Mouse (Mus musculus) intestine, embryonic 15.5 days (tissue): ENCODE results near the gene Rnf212b. TPM values are rescaled to one million over a fixed set of nuclear protein-coding genes. Genes with fewer than 3 reads are reported as not detected.
A peak's percentile ranks its signal among the peaks of the same experiment; 100 is the strongest.

Experiments
- ATAC-seq: fragments of 200-750 bp; cut with Nextera tagmentation; 2 replicates; pipeline ENCODE4 v1.8.0; 2017; ENCODE audit warnings: moderate TSS enrichment, moderate library complexity
- H3K27ac ChIP-seq: fragments of 300-500 bp; sonication (generic); 2 replicates; pipeline ENCODE4 v1.5.1; 2015; ENCODE audit warnings: mild to moderate bottlenecking, inconsistent platforms
- H3K27me3 ChIP-seq: fragments of 300-500 bp; sonication (generic); replicated peaks from 2 replicates; pipeline ENCODE4 v1.6.1; 2015; ENCODE audit warnings: inconsistent platforms
- H3K36me3 ChIP-seq: fragments of 300-500 bp; sonication (generic); 2 replicates; pipeline ENCODE4 v1.6.1; 2015; ENCODE audit warnings: inconsistent platforms
- H3K4me1 ChIP-seq: fragments of 300-500 bp; sonication (generic); replicated peaks from 2 replicates; pipeline ENCODE4 v1.6.1; 2015; ENCODE audit warnings: inconsistent platforms
- H3K4me2 ChIP-seq: fragments of 300-500 bp; sonication (generic); replicated peaks from 2 replicates; pipeline ENCODE4 v1.6.1; 2015; ENCODE audit warnings: mild to moderate bottlenecking, inconsistent platforms
- H3K4me3 ChIP-seq: fragments of 300-500 bp; sonication (generic); replicated peaks from 2 replicates; pipeline ENCODE4 v1.5.1; 2015; ENCODE audit warnings: inconsistent platforms
- H3K9ac ChIP-seq: fragments of 300-500 bp; sonication (generic); 2 replicates; pipeline ENCODE4 v1.6.1; 2015; ENCODE audit warnings: inconsistent platforms
- H3K9me3 ChIP-seq: fragments of 300-500 bp; sonication (generic); 2 replicates; pipeline ENCODE4 v1.6.1; 2016; ENCODE audit warnings: inconsistent platforms
- WGBS: fragments of 180-500 bp; shearing (Covaris S2); methylation state at CpG from one replicate; pipeline ENCODE4 v1.1.7; 2015; 5-methylcytosine and 5-hydroxymethylcytosine counted together
- polyA plus RNA-seq: library from polyadenylated mRNA; unstranded; fragments of >200 nt; fragmentation: Nextera tagmentation; extraction: Ambion mirVana; gene quantifications from 2 replicates; pipeline ENCODE4 v1.2.1, GENCODE M21; 2015

Gene Rnf212b
- polyA plus RNA-seq, 1 experiment from 2014 or later: not detected

DNA sequence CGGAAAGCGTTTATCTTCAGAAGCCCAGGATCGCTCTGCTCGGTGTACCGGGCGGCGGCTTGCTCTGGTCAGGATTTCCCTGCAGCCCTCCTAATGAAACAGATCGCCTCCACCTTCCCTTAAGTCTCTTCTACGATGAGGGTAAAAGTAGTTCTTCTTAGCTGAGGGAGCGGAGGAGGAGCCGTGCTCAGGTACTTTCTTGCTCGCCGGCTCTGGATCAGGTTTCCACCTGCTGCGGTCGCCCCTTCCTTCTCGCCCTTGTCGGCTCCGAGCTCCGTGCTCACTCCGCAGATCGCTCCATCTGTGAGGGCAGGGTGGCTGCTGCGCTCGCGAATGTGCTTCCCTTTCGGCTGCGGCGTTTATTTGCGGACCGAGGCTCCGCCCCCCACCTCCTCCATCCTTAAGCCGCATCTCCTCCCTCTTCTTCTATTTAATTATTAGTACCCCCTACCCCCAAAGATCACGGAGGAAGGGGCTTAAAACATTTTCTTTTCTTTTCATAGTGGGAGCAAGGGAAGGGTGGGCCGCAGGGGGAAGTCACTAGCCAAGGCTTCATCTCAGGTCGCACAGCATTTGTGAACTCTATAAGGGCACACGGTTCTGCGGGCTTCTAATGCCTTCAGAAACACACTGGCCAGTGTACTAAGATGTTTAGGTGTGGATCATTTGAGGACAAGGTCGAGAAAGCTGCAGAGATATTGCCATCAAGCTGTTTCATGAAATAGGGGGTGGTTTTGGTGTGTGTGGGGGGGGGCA, 32.2 kb upstream of the Rnf212b start, which contains the start of gene Slc7a8:
TSS of gene Slc7a8 (minus strand) at position 337 of the 756 bp plus-strand sequence.
- 2% methylated on average over 37 of the region's 37 CpGs for WGBS
- peak; percentile 47 for ATAC-seq
- no peaks in the 10 kb centered on the region for H3K36me3 ChIP-seq
- no peaks in the 10 kb centered on the region for H3K27me3 ChIP-seq
- H3K4me1 ChIP-seq: 0 out of 2 replicates have a peak, but pooled peaks cover 13% of the 10 kb centered on the region
- peak within 1 kb of the TSS; percentile 46 for H3K9ac ChIP-seq
- H3K9me3 ChIP-seq: no peaks in the 10 kb centered on the region
- H3K27ac ChIP-seq: peak within 1 kb of the TSS; percentile 59
- peak within 1 kb of the TSS; percentile 47 for H3K4me3 ChIP-seq
- peak within 1 kb of the TSS; percentile 89 for H3K4me2 ChIP-seq

GRCm38 (mm10) chr14:54782971-54783370, 31.0 kb upstream of the Rnf212b start:
- Histone ChIP-seq H3K4me2 (no peak overlapping the region), H3K36me3 (no peaks in the 10 kb centered on the region), H3K27ac (0 out of 2 replicates have a peak overlapping the region, but pooled peaks have one; percentile 18), H3K4me3 (no peak overlapping the region), H3K4me1 (0 out of 2 replicates have a peak, but pooled peaks cover 13% of the 10 kb centered on the region), H3K9me3 (no peaks in the 10 kb centered on the region), H3K27me3 (no peaks in the 10 kb centered on the region), H3K9ac (no peak overlapping the region)
- no peak for ATAC-seq
- WGBS: 71% methylated on average over 6 of the region's 6 CpGs

DNA sequence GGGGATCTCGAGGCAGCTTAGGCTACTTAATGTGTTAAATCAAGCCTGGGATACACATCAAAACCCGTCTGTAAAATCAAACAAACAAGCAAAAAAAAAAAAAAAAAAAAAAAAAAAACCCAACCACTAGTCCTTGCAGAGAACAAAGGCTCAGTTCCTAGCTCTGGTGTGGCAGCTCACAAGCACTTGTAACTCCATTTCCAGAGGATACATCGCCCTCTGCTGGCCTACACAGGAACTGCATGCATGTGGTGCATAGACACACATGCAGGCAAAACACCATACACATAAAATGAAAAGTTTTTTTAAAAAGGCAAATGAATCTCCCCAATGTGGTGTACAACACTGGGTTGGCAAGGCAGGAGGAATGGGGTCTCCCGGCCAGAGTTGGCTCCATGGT, 28.0 kb upstream of the Rnf212b start:
- 50% methylated on average over 4 of the region's 4 CpGs for WGBS
- peak overlapping the region; percentile 31; the same call in 1 of the 2 replicates for H3K4me2 ChIP-seq
- H3K4me3 ChIP-seq: no peak overlapping the region
- peak; percentile 15 for ATAC-seq
- H3K27ac ChIP-seq: peak overlapping the region; percentile 38
- H3K4me1 ChIP-seq: 0 out of 2 replicates have a peak, but pooled peaks cover 7% of the 10 kb centered on the region
- H3K9ac ChIP-seq: no peak overlapping the region
- H3K9me3 ChIP-seq: no peaks in the 10 kb centered on the region
- H3K36me3 ChIP-seq: no peaks in the 10 kb centered on the region
- H3K27me3 ChIP-seq: no peaks in the 10 kb centered on the region

DNA sequence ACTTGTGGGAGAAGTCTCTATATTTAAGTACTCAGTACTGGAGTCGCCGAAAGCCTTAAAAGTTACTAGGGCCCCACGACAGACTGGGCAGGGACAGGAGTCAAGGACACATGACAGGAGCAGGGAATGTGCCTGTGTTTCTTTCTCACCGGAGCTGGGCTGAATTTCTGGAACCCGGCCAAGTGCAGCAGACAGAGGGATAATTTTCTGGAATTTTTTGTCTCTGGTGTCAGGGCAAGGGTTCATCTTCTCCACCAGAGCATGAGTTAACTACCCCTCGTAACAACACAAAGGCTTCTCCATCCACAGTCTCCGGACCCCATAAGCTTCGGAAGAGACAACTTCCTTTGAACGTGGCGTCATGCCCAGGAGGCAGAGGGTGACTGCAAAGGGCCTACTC, 27.5 kb upstream of the Rnf212b start:
- H3K9ac ChIP-seq: no peak overlapping the region
- WGBS: 16% methylated on average over 10 of the region's 10 CpGs

DNA sequence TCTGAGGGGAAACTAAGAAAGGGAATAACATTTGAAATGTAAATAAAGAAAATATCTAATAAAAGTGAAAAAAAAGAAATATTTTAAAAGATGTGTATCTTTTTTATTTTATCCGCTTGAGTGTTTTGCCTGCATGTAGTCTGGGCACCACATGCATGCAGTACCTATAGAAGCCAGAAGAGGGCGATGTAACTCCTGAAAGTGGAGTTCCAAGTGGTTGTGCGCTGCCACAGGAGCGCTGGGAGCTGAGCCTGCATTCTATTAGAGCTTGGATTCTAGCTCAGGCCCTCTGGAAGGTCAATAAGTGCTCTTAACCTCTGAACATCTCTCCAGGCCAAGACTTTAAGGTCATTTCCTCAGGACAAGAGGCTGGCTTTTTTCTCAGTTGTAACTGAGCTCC, 26.7 kb upstream of the Rnf212b start:
- no peaks in the 10 kb centered on the region for H3K9me3 ChIP-seq
- no peak overlapping the region for H3K9ac ChIP-seq
- H3K4me2 ChIP-seq: no peak overlapping the region
- H3K4me3 ChIP-seq: no peak overlapping the region
- no peak for ATAC-seq
- WGBS: 55% methylated on average over 4 of the region's 4 CpGs
- peak overlapping the region; percentile 38; the same call in 1 of the 2 replicates for H3K27ac ChIP-seq
- no peaks in the 10 kb centered on the region for H3K36me3 ChIP-seq
- 0 out of 2 replicates have a peak, but pooled peaks cover 2% of the 10 kb centered on the region for H3K4me1 ChIP-seq
- H3K27me3 ChIP-seq: no peaks in the 10 kb centered on the region

More for the DNA sequence above, 27.5 kb upstream of the Rnf212b start:
- Histone ChIP-seq H3K4me2 (peak overlapping the region; percentile 31; the same call in 1 of the 2 replicates), H3K4me1 (0 out of 2 replicates have a peak, but pooled peaks cover 4% of the 10 kb centered on the region), H3K27me3 (no peaks in the 10 kb centered on the region), H3K27ac (peak overlapping the region; percentile 38), H3K9me3 (no peaks in the 10 kb centered on the region), H3K36me3 (no peaks in the 10 kb centered on the region), H3K4me3 (no peak overlapping the region)
- peak; percentile 92 for ATAC-seq

GRCm38 (mm10) chr14:54788231-54788630, 25.7 kb upstream of the Rnf212b start:
- WGBS: 92% methylated on average over 5 of the region's 5 CpGs
- H3K9me3 ChIP-seq: no peaks in the 10 kb centered on the region
- no peak for ATAC-seq

GRCm38 (mm10) chr14:54792166-54792565, 21.8 kb upstream of the Rnf212b start:
- no peaks in the 10 kb centered on the region for H3K36me3 ChIP-seq
- no peaks in the 10 kb centered on the region for H3K27me3 ChIP-seq
- H3K9ac ChIP-seq: no peak overlapping the region
- H3K4me1 ChIP-seq: no peaks in the 10 kb centered on the region
- 73% methylated on average over 6 of the region's 6 CpGs for WGBS
- no peak overlapping the region for H3K27ac ChIP-seq
- ATAC-seq: no peak
- no peaks in the 10 kb centered on the region for H3K9me3 ChIP-seq
- H3K4me2 ChIP-seq: no peak overlapping the region
- no peak overlapping the region for H3K4me3 ChIP-seq

More at GRCm38 (mm10) chr14:54788231-54788630, 25.7 kb upstream of the Rnf212b start:
- no peaks in the 10 kb centered on the region for H3K27me3 ChIP-seq
- no peak overlapping the region for H3K9ac ChIP-seq
- H3K36me3 ChIP-seq: no peaks in the 10 kb centered on the region
- 0 out of 2 replicates have a peak, but pooled peaks cover 2% of the 10 kb centered on the region for H3K4me1 ChIP-seq
- H3K27ac ChIP-seq: no peak overlapping the region
- H3K4me2 ChIP-seq: no peak overlapping the region
- H3K4me3 ChIP-seq: no peak overlapping the region

DNA sequence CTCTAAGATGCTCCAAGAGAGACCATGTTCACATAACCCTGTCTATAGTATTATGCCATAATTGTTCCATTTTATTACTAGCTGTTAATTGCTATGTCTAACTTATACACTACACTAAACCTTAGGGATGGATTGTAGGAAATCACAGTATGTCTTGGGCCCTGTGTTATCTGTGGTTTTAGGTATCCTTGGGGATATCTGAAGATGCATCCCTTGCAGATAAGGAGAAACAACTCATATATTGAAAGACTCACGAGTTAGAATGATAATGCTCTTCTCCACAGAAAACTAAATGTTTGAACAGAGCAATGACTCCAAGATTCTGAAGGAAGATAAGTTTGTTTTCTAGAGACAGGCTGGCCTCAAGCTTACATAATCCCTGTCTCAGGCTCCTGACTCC, 20.6 kb upstream of the Rnf212b start:
- Histone ChIP-seq H3K4me3 (no peak overlapping the region), H3K27me3 (no peaks in the 10 kb centered on the region), H3K9me3 (no peaks in the 10 kb centered on the region), H3K9ac (no peak overlapping the region), H3K36me3 (no peaks in the 10 kb centered on the region), H3K27ac (no peak overlapping the region), H3K4me2 (no peak overlapping the region), H3K4me1 (no peaks in the 10 kb centered on the region)
- no peak for ATAC-seq
- WGBS: 48% methylated on average over 1 of the region's 1 CpGs

GRCm38 (mm10) chr14:54793894-54794830, 19.8 kb upstream of the Rnf212b start:
- H3K36me3 ChIP-seq: no peaks in the 10 kb centered on the region
- peak; percentile 79 for ATAC-seq
- H3K27ac ChIP-seq: 0 out of 2 replicates have a peak overlapping the region, but pooled peaks have one; percentile 6
- H3K4me3 ChIP-seq: no peak overlapping the region
- whole genome bisulfite sequencing: 66% methylated on average over 8 of the region's 8 CpGs
- no peaks in the 10 kb centered on the region for H3K9me3 ChIP-seq
- no peak overlapping the region for H3K4me2 ChIP-seq
- no peaks in the 10 kb centered on the region for H3K27me3 ChIP-seq
- no peak overlapping the region for H3K9ac ChIP-seq
- H3K4me1 ChIP-seq: no peaks in the 10 kb centered on the region

GRCm38 (mm10) chr14:54795901-54796300, 18.0 kb upstream of the Rnf212b start:
- no peak overlapping the region for H3K4me3 ChIP-seq
- H3K9me3 ChIP-seq: no peaks in the 10 kb centered on the region
- H3K9ac ChIP-seq: no peak overlapping the region
- H3K27ac ChIP-seq: no peak overlapping the region
- no peaks in the 10 kb centered on the region; the same call in 1 of the 2 replicates for H3K4me1 ChIP-seq
- no peaks in the 10 kb centered on the region for H3K27me3 ChIP-seq
- no peak for ATAC-seq
- no peaks in the 10 kb centered on the region for H3K36me3 ChIP-seq
- 93% methylated on average over 1 of the region's 1 CpGs for WGBS
- no peak overlapping the region for H3K4me2 ChIP-seq

- Histone ChIP-seq H3K27ac (no peak overlapping the region), H3K4me1 (no peaks in the 10 kb centered on the region; the same call in 1 of the 2 replicates), H3K9me3 (no peaks in the 10 kb centered on the region), H3K4me2 (no peak overlapping the region), H3K4me3 (no peak overlapping the region), H3K27me3 (no peaks in the 10 kb centered on the region), H3K36me3 (no peaks in the 10 kb centered on the region), H3K9ac (no peak overlapping the region)
- WGBS: 93% methylated on average over 15 of the region's 15 CpGs
- ATAC-seq: no peak
Observed at GRCm38 (mm10) chr14:54796760-54797159, 17.2 kb upstream of the Rnf212b start.

GRCm38 (mm10) chr14:54799686-54800085, 14.3 kb upstream of the Rnf212b start:
- Histone ChIP-seq H3K36me3 (no peaks in the 10 kb centered on the region), H3K27ac (no peak overlapping the region), H3K9me3 (no peaks in the 10 kb centered on the region), H3K4me1 (peaks cover 3% of the 10 kb centered on the region; the same call in 1 of the 2 replicates), H3K27me3 (no peaks in the 10 kb centered on the region), H3K9ac (no peak overlapping the region), H3K4me2 (no peak overlapping the region), H3K4me3 (no peak overlapping the region)
- WGBS: 51% methylated on average over 10 of the region's 10 CpGs
- ATAC-seq: no peak
